Mouse (Mus musculus): ENCODE data around the gene Smco3.
"Not testable (repeated sequence)": the region's sequence is repeated elsewhere in the genome, so short reads cannot be mapped to it uniquely, and the experiment has no call there.

GRCm38 (mm10) chr6:136884766-136885165, 49.5 kb upstream of the Smco3 start:
- TF ChIP-seq POLR2A (IDR thresholded peaks at IDR 0.05; ENCODE audit: extremely low read depth, insufficient read depth, low read length); CTCF (IDR thresholded peaks at IDR 0.05; ENCODE audit: low read depth, low read length): not testable (repeated sequence)
